Comparison of ENCODE assay signal across 9 mouse cellular contexts in the genomic region with DNA sequence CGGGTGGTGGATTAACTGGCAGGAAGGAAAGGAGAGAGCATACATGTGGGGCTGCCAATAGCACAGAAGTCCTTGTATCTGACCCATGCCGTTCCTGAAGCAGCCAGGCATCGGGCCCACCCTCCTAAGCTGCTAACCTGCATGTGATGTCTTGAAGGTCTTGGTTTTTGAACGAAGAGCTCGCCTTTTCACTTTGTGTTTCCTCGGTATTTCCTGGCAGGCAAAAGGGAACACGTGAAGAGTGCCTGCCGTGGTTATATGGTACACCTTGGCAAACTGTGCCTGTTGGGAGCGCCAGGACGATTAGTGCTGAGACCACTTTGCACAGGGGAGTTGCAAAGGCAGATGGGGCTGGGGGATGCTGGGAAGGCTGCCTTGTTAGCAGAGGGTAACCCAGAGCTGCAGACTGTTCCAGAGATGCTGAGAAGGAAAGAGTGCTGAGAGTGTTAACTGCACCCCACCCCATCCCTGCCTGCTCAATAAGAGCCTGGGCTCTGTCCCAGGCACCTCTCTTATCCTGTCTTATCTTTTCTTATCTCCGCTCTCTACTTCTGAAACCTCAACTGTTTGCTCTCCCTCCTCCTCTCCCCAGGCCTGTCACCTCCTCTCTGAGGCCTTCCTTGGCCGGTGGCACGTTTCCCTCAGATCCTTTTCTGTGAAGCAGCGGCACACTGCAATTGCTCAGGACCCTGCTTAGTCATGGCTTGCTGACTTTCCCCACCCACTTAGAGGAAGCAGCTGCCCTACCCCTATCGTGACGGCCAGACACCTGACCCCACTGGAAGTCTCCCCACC. TPM values are rescaled to one million over a fixed set of nuclear protein-coding genes. Genes with fewer than 3 reads are reported as not detected.
DNase-seq lines count a peak whose midpoint lies in the region; ATAC-seq and TF ChIP-seq lines count a peak whose summit lies in the region.
"Had no signal": no experiment of that assay in that cellular context is flagged by ENCODE, and none has a peak within 500 bp of the region (broad histone marks: within the 10 kb centered on the region; RNA-seq: fewer than 3 reads in every experiment).

No protein-coding gene starts in this region.

- H3K27me3 ChIP-seq in lung, embryonic 14.5 days (ENCODE audit: insufficient read depth, low read length), result no peaks in the 10 kb centered on the region
- peaks cover 47% of the 10 kb centered on the region for H3K27me3 ChIP-seq in G1E (ENCODE audit: insufficient read depth, low read length)
- no peaks in the 10 kb centered on the region for H3K27me3 ChIP-seq in small intestine, adult 2 months (ENCODE audit: control insufficient read depth, insufficient read depth, low read length)
- H3K27me3 ChIP-seq: embryonic facial prominence, embryonic 12.5 days had no signal

- H3K4me2 ChIP-seq in lung, embryonic 14.5 days, result no peak overlapping the region; the same call in 1 of the 2 replicates
- H3K4me2 ChIP-seq: embryonic facial prominence, embryonic 12.5 days had no signal

- no peak overlapping the region for H3K27ac ChIP-seq in lung, embryonic 14.5 days (ENCODE audit: low read depth)
- peak overlapping the region; percentile 70 for H3K27ac ChIP-seq in small intestine, adult 2 months (ENCODE audit: insufficient read depth, low read depth, low read length)
- H3K27ac ChIP-seq: embryonic facial prominence, embryonic 12.5 days had no signal

- 19% methylated on average over 16 of the region's 16 CpGs for WGBS in lung, embryonic 14.5 days
- 14% methylated on average over 16 of the region's 16 CpGs for WGBS in small intestine, adult 2 months

- H3K9me3 ChIP-seq in lung, embryonic 14.5 days (ENCODE audit: low read depth, low read length), result no peaks in the 10 kb centered on the region
- no peaks in the 10 kb centered on the region for H3K9me3 ChIP-seq in G1E (replicated peaks)
- H3K9me3 ChIP-seq: embryonic facial prominence, embryonic 12.5 days had no signal

- no peaks in the 10 kb centered on the region; the same call in 1 of the 2 replicates for H3K4me1 ChIP-seq in lung, embryonic 14.5 days (ENCODE audit: insufficient read depth)
- H3K4me1 ChIP-seq in G1E (ENCODE audit: insufficient read depth, low read depth, low read length), result peaks cover 40% of the 10 kb centered on the region
- peaks cover 64% of the 10 kb centered on the region for H3K4me1 ChIP-seq in small intestine, adult 2 months (ENCODE audit: control insufficient read depth, insufficient read depth, insufficient read length, low read length)

- TF ChIP-seq CTCF in lung, embryonic 14.5 days (IDR thresholded peaks at IDR 0.05; ENCODE audit: low read depth), result no peak
- TF ChIP-seq CTCF in G1E (IDR thresholded peaks at IDR 0.05; ENCODE audit: low read depth, low read length), result no peak
- TF ChIP-seq CTCF in small intestine, adult 2 months (IDR thresholded peaks at IDR 0.05; ENCODE audit: extremely low read depth, insufficient read length, insufficient replicate concordance, low read depth, low read length), result no peak

- H3K9ac ChIP-seq in lung, embryonic 14.5 days, result no peak overlapping the region
- H3K9ac ChIP-seq: embryonic facial prominence, embryonic 12.5 days had no signal

- H3K36me3 ChIP-seq in lung, embryonic 14.5 days (ENCODE audit: insufficient read depth), result no peaks in the 10 kb centered on the region
- no peaks in the 10 kb centered on the region for H3K36me3 ChIP-seq in G1E (replicated peaks)
- H3K36me3 ChIP-seq in small intestine, adult 2 months (ENCODE audit: control insufficient read depth, insufficient read depth, low read length), result no peaks in the 10 kb centered on the region
- H3K36me3 ChIP-seq: embryonic facial prominence, embryonic 12.5 days had no signal

- no peak overlapping the region for H3K4me3 ChIP-seq in lung, embryonic 14.5 days (ENCODE audit: low read depth, low read length)
- no peak overlapping the region; the same call in 1 of the 2 replicates for H3K4me3 ChIP-seq in G1E (ENCODE audit: low read depth, low read length)
- H3K4me3 ChIP-seq in small intestine, adult 2 months (ENCODE audit: low read depth, low read length), result peak overlapping the region; percentile 39
- H3K4me3 ChIP-seq: embryonic facial prominence, embryonic 12.5 days had no signal

- peak; percentile 43; the same call in 1 of the 2 replicates for ATAC-seq in lung, embryonic 14.5 days (ENCODE audit: insufficient read depth)
- ATAC-seq in G1E (ENCODE audit: extremely low read depth, insufficient number of reproducible peaks, low FRiP score, poor library complexity, severe bottlenecking), result peak; percentile 85
- ATAC-seq in hematopoietic stem cell, adult 5-6 weeks (replicated peaks in 1 of 2; ENCODE audit: insufficient read depth in 1 of 2, low FRiP score in 2 of 2, low TSS enrichment in 1 of 2, low read depth in 1 of 2, poor library complexity in 2 of 2, severe bottlenecking in 2 of 2), result peak; percentile 81 to 84

- peak; percentile 47 for DNase-seq in lung, embryonic 14.5 days
- DNase-seq in lung, postnatal 14 days, result no peak
- DNase-seq in G1E (ENCODE audit: low spot score), result peak; percentile 36
- DNase-seq in layer of hippocampus, adult 8-10 months (ENCODE audit: low spot score in 2 of 2), result no peak
- DNase-seq in urinary bladder, postnatal 36 days (ENCODE audit: low spot score in 2 of 2), result no peak
- DNase-seq: adrenal gland, postnatal 36 days had no signal

- peak; percentile 30; the same call in 1 of the 2 replicates for TF ChIP-seq POLR2A in small intestine, adult 2 months (IDR thresholded peaks at IDR 0.05; ENCODE audit: low read depth, low read length)

RNA-seq across cellular contexts. Expression of a gene that starts 13.0 kb away (rescaled TPM):
- polyA plus RNA-seq in lung, embryonic 14.5 days (2014; fragmentation: Nextera tagmentation; extraction: Ambion mirVana), result 10.8 and 12.8 TPM in 2 replicates
- 12.2 and 13.6 TPM in 2 replicates for total RNA-seq in G1E (2014; fragmentation: Nextera tagmentation)
- total RNA-seq in G1E (2017), result 12.4 and 16.6 TPM in 2 replicates
- polyA plus RNA-seq in G1E (2012), result 12.6 and 15.7 TPM in 2 replicates
- total RNA-seq in hematopoietic stem cell, adult 5-6 weeks (2017), result 36.5 and 39.0 TPM in 2 replicates
- 10.6 and 19.9 TPM in 2 replicates for polyA plus RNA-seq in small intestine, adult 2 months (2012; rRNA removed)
- 10 to 100 TPM; 24.2 to 26.8 (median 25.4) TPM for total RNA-seq in layer of hippocampus, adult 8-10 months (2022)

Comparison
In these comparisons a context has a peak if more than half of its experiments do, and no peak if none do; other contexts are left out.
1. DNase-seq: peak in lung, embryonic 14.5 days (single experiment) and G1E (single experiment); none in lung, postnatal 14 days (single experiment), layer of hippocampus, adult 8-10 months (0 of 2) and urinary bladder, postnatal 36 days (0 of 2).
2. Peak in every context shown above with its lines, with median percentiles within 50 percentile points of each other: ATAC-seq.